Mouse (Mus musculus): ENCODE results near the gene Gm11027.
"Not testable (repeated sequence)": the region's sequence is repeated elsewhere in the genome, so short reads cannot be mapped to it uniquely, and the experiment has no call there.

The Gm11027 gene

DNA sequence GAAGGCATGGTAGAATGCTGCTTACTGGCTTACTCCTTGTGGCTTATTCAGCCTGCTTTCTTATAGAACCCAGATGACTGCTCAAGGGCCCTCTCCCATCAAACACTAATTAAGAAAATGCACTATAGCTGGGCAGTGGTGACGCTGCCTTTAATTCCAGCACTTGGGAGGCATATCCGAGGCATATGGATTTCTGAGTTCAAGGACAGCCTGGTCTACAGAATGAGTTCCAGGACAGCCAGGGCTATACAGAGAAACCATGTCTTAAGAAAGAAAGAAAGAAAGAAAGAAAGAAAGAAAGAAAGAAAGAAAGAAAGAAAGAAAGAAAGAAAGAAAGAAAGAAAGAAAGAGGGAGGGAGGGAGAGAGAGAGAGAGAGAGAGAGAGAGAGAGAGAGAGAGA, at the start of gene Gm11027:
Gene Gm11027, plus strand, starts transcription at position 301 of the 400 bp plus-strand sequence.
- not testable (repeated sequence) for DNase-seq

DNA sequence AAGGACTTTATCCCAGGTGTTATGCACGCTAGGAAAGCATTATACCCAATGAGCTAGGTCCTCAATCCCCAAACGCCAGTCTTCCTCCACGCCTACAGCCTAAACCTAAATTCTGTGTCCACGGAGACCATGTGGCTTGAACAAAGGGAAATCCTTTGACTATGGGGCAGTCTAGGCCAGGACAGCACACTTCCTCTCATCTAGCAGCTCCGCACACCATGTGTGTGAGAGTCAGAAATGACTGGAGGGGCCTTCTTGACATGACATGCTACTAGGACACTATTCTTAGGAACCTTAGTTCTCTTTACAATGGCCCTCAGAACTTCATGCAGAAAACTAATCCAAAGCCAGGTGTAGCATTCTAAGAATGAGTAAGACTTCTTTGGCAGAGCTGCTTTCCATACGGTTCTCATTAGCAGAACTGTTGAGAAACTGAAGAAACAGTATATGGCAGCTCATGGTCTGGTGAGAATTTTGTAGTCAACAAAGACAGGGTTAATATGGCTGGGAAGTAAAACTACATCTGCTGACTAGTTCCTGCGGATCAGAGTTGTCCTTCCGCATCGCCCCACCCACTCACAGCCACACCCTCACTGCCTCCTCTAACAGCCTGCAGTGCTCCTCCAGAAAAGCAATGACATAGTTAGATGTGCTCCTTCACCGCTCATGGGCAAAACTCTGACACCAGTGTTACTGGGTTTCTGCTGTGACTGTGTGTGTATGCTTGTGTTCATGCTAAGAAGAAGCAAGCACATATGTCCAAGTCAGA, 48.7 kb upstream of the Gm11027 start:
- no peak for DNase-seq

DNA sequence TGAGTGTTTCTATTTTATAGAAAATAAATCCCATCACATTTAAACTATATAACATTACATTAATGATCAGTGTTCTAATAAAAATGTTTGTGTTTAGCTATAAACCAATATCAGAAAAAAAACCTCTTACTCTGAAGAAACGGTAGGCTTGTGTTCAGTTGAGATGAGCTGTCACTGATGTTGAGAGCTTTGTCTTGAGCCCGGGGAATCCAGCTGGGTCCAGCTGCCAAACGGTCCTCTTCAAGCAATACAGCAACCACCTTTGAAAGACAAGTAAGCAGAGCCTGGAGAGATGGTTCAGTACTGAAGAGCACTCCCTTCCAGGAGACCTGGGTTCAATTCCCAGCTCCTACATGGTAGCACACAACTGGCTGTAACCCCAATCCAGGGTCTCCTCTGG, 45.7 kb upstream of the Gm11027 start:
- no peak for DNase-seq

DNA sequence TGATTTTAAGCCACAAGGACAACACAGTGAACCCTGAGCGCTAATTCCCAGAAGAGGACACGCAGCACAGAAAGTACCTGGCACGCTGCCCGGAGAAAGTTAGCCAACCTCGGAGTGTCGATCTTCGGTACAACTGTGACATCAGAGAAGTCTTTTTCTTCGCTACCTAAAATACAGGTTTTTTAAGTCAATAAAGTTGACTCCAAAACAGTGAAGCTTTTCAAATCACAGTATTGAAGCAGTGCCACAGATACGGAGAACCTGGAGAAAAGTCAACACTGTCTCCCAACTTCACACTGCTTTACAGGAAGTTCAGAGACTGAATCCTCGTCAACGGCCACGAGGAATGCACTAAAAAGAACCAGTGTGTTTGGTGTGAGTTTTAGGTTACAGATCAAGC, 43.6 kb upstream of the Gm11027 start:
- peak; percentile 90 for DNase-seq

DNA sequence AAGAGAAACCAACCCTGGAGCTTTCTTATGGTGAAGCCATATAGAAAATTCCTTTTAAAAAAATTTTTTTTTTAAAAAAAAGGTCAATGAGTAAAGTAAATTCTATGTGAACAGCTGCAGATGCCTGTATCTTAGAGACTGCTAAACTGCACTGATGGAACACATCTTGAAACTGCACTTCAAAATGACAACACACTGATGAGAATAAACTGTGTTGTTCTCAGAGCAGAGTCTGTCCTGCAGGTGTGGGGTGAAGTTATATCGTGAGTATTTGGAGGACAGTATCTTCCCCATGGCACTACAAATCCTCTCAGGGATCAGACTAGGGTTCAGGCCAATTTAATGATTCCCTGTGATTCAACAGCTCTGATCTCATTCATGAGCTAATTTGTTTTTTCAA, 43.1 kb upstream of the Gm11027 start:
- no peak for DNase-seq

DNA sequence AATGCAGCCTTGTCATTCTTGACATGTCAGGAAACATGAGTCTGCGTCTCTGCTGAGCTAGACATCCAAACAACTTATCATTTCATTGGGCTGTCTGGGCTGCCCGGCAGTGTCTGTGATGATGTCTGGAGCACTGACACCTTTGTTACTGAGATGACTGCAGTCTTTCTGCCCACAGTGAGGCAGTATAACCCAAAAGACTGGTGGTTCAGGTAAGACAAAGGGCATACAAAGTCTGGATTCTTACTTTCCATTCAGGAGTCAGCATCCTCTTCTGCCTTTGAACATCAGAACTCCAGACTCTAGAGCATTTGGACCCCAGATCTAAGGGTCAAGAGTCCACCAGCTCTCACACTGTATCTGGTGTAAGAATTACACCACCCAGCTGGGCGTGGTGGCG, 39.8 kb upstream of the Gm11027 start:
- no peak for DNase-seq

DNA sequence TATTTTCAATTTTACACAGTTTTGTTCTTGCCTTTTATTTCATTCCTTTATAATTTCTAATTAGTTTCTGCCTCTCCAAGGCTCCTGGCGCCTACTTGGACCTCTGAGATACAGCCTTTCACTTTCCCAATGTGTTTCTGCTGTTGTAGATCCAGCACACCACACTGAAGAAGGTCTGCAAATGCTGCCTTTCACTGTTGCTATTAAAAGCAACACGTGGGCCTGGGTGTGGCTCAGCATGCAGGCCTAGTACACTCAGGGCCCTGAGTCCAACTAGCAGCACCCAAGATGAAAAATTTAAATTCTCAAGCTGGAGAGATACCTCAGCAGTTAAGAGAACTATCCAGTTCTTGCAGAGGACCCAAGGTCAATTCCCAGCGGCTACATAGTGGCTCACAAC, 38.5 kb upstream of the Gm11027 start:
- DNase-seq: no peak

DNA sequence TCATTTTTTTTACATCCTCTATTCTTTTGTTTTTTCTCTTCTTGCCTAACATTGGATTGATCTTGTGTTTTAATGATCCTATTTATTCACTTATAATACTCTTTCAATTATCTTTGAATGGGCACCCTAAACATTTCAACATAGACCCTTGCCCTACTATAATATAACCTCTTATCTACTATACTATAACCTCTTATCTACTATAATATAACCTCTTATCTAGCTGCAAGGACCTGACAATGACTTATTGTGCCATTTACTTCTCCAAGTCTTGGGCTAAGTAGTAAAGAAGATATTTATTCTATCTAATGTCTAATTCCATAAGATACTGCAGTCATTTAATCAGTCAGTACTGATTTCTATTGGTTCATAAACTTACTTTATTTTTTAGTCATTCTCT, 36.8 kb upstream of the Gm11027 start:
- no peak for DNase-seq

DNA sequence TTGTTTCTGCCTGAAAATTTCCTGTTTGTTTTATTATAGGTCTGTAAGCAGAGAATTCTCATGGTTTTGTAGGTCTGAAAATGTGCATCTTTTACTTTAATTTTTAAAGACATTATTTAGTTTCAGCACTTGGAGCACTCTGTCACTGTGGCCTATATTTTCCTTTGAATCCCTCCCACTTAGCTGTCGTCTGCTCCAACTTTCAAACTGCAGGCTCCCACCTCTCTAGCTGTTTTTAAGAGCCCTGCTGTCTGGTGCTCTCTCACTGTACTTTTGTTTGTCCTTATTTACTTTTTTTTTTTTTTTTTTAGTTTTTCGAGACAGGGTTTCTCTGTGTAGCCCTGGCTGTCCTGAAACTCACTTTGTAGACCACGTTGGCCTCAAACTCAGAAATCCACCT, 36.4 kb upstream of the Gm11027 start:
- no peak for DNase-seq

DNA sequence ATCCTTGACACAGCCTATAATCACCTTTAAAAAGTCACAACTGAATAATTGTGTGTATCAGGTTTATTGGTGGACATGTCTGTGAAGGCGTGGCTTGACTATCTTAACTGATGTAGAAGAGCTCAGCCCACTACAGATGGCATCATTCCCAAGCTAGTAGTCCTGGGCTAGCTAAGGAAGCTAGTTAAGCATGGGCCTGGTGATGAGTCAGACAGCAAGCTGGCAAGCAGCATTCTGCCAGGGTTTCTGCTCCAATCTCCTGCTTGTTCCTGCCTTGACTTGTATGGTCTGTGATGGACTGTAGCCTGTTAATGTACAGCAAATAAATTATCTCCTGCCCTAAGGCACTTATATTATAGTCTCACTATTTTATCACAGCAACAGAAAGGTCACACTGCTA, 30.6 kb upstream of the Gm11027 start:
- no peak for DNase-seq

DNA sequence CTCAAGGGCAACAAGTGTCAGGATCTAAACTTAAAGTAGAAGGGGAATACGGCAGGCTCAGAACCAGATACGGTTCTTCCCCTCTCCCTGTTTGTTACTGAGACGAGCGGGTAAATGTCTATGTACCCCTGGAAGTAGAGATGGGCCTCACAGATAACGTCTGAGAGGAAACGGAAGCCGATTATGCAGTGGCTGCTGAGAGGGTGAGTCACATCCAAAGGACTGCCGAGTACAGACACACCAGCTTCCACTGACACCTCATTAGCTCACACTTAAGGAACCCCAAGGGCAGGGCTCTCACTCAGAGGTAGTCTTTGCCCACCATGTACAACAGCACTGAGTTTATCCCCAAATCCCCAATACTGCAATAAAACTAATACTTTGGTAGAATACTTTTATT, 20.5 kb upstream of the Gm11027 start:
- no peak for DNase-seq

DNA sequence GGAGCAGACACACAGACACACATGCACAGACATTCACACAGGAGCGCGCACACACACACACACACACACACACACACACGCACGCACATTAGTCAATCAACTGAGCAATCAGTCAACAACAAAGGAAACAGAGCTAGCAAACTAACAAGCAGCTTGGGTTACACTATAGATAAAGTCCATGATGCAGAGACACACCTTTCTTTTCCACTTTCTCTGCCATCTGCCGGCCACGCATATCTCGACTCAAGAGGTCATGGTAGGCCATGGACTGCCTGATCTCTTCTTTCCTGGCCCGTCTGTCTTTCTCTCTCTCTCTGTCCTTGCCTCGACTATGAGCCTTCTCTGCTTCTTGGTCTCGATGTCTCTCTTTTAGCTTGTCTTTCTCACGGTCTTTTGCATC, 19.6 kb upstream of the Gm11027 start:
- no peak for DNase-seq

DNA sequence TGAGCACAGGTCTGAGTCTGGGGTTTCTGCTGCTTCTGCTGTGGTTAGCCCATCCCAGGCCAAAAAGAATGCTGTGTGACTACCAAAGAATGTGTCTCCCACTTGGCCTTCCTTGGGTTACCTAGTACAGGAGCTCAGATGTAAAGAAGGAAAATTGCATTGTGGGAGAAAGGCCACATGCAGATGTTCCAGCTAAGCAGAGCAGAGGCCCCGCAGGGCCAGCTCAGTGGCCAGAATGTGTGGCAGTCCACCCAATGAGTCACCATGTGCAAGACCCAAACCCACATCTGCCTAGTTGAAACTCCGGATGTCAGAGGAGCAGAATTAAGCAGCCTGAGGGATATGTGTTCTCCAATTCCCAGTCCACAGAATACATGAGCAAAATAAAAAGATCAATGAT, 16.9 kb upstream of the Gm11027 start:
- no peak for DNase-seq

DNA sequence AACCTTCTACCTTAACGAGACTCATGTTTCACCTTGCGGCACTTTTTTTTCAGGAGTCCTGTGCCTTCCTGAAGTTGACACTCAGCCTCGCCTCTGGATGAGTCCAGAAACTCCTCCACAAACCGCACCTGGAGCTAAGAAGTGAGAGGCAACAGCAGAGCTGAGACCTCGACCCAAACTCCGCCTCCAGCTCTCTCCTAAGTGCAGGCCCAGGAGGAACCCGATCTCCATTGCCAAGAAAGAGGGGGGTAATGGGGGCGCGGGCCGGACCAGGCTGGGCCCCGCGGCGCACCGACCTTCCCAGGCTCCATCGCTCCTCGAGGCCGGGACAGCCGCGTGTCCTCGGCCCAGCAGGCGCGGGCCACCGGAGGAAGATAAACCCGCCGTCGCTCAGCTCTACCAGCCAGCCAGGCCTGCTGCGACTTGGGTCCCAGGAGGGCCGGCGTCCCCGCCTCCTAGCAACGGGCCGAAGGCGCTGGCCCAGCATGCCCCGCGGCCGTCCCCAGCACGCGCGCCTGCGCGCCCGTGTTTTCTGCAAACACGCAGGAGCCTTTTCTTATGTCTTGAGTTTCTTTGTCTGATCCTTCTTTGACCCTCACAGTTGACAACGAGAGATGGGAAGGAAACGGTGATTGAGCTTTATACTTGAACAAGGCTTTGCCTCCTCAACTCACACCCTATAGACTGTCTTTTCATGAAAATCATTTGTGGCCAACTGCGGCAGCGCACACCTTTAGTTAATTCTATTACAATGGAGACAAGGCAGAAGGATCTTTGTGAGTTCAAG, 12.4 kb upstream of the Gm11027 start, which contains the start of gene Wdr60:
Gene Wdr60, minus strand, starts transcription at position 468 of the 787 bp plus-strand sequence.
- peak; percentile 91 for DNase-seq

DNA sequence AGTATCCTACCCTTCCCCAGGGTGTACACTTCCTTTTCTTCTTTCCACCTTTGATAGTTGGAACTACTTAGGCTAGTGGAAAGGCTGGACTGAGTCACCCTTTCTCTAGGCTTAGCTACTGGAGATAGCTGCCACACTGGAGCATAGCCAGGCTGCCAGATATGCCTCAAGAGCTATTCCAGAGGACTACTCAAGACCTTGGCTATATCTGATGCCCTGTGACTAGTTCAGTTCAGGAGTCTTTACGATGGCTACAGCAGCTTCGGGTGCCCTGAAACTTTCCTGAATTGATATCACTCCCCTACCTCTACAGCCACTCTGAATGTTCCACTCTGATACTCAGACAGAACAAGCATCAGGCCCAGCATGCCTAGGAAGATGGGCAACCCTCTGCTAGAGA, 10.4 kb upstream of the Gm11027 start:
- DNase-seq: no peak

DNA sequence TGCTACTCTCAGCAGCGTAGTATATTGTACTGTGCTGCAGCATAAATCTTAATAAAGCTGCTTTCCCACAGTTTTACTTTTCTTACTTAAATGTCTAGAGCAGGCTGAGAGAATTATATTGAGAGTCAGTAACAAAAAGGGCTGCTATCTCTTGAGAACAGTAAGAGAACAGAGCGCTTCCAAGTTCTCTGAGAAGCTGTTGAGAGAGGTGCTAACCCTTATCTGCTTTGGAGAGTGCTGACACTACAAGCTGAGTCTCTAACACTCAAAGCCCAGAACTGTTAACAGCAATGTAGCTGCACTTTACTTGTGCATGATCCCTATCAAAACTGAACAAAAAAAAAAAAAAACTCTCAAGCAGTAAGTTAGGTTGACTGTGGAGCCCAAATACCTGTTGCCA, 9.9 kb upstream of the Gm11027 start:
- no peak for DNase-seq

DNA sequence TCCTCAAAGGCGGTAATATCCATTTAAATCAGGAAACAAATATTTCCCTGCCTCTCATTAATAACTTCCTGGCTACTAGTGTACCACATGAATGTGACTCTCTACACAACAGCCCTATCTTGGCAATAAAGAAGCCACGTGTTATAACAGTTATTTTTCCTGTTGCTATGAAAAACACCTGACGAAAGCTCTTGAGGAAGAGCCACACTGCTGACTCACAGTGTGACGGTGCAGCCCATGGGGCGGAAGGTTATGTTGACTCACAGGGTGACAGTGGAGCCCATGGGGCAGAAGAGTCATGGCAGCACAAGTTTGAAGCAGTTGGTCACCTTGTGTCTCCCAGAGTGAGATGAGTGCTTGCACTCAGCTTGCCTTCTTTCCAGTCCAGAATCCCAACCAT, 5.7 kb upstream of the Gm11027 start:
- DNase-seq: no peak

DNA sequence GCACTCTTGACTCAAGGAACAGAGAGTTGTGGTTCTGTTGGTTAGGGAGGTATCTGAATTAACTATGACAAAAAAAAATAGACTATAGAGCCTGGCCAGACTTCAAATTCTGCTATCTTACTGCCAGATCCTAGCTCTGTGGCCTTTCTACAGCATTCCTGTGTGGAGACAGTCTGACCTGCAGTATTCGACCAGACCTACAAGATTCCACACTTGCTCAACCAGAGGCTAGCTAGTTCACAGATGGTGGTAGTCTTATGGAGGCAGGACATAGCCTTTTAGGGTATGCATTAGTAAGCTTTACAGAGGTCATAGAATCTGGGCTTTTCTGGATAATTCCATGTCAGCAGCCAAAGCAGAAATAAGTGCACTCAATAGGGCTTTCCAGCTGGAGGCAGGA, 4.6 kb upstream of the Gm11027 start:
- DNase-seq: no peak

DNA sequence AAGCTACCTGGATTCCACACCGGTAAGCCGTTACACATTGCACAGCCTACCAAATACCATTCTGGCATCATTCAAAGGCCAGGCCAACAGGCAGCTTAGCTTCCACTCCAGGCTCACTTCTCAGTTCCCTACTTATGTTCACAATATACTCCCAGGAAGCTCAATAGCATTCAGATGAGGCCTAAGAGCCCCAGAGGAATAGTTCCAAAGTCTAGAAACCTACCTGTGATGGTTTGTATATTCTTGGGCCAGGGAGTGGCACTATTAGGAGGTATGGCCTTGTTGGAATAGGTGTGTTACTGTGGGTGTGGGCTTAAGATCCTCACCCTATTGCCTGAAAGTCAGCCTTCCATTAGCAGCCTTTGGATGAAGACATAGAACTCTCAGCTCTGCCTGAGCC, 4.1 kb upstream of the Gm11027 start:
- no peak for DNase-seq

DNA sequence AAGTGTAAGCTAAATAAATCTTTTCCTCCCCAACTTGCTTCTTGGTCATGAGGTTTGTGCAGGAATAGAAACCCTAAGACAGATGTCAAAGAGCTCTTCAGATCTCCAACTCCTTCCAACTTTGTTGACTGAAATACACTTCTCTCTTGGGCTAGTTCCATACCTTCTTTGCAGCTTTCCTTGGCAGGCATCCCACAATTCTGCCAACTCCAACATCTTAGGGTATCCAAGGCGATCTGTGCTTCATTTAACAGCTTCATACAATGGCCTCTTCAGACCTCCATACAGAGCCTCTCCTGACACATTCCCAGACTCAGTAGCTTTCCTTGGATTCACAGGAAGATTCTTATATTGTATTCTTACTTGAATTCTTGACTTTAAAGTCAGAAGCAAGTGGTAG, 1.5 kb upstream of the Gm11027 start:
- DNase-seq: no peak

DNA sequence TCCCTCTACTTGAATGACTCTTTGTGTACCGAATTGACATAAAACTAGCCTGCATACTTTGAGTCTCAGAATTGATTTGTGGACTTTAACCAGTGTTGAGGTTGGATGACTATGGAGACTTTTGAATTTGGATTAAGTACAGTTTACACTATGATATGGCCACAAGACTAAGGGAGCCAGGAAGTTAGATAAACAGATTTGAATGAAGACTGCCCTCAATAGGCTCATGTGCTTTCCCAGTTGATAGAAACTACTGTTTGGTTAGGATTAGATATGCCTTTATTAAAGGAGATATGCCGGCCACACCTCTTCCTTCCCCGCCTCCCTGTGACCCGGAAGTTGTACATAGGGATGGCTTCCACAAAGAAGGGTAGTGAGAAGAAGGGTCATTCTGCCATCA, 445 bp downstream of the Gm11027 start:
- no peak for DNase-seq

DNA sequence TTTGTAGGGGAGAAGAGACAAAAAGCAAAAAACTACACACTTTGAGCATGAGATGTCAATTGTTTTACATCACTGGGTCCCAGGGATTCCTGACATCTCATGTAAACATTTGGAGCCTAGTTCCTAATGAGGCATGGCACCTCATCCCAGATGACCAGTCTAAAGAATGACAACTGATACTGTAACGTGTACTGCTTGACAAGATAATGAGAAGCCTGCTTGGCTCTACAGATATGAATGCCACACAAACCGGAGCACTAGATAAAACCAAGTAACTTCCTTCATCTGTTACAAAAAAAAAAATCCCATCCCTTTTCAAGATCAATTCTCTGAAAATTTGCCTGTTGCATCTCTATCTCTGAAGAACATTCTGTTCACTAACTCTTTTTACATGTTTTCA, 1.8 kb downstream of the Gm11027 start:
- no peak for DNase-seq

DNA sequence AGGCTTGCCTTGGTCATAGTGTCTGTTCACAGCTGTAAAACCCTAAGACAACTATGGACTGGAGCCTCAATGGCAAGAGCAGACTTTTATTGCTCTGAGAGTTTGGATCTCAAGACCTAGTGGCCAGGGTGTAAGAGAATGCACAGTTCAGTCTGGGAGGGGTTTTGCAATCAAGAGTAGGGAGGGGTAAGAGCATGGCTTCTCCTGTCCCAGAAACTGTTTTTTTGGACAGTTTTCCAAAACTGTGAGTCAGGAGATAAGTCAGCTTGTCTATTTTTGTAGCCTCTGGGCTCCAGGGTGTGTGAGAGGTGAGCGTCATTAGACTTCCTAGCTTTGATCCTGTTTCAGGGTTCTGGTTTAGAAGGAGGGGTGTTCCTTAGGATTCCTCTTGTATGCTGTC, 3.4 kb downstream of the Gm11027 start:
- no peak for DNase-seq

DNA sequence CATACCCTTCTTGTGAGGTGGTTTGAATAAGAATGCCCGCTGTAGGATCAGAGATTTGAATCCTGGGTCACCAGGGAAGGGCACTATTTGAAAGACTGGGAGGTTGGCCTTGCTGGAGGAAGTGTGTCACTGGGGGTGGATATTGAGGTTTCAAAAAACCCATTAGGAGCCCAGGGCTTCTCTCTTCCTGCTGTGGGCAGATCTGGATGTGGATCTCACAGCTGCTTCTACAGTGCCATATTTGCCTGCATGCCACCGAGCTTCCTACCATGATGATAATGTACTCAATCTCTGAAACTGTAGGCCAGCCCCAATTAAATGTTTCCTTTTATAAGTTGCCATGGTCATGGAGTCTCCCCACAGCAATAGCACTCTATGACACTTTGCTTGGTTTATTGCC, 4.0 kb downstream of the Gm11027 start:
- DNase-seq: no peak

Data from kidney, adult 18-20 months (tissue).